Mouse (Mus musculus) brain, adult 2 months (tissue): ENCODE results near the gene Gm10337.

Source experiments
- DNase-seq: peaks from one replicate; pipeline ENCODE4 v3.0.0; 2011; ENCODE audit warnings: low read depth, low spot score

Gm10337 gene

GRCm38 (mm10) chr15:102499851-102500250, 3.7 kb upstream of the Gm10337 start:
- no peak for DNase-seq

- DNase-seq: no peak
Observed at GRCm38 (mm10) chr15:102500479-102500878, 3.0 kb upstream of the Gm10337 start.

- no peak for DNase-seq
Observed at GRCm38 (mm10) chr15:102501084-102501814, 2.3 kb upstream of the Gm10337 start.

- no peak for DNase-seq
Observed at GRCm38 (mm10) chr15:102502254-102502840, 1.2 kb upstream of the Gm10337 start.

GRCm38 (mm10) chr15:102503924-102504782, 631 bp downstream of the Gm10337 start:
- DNase-seq: no peak

GRCm38 (mm10) chr15:102505073-102505769, 1.7 kb downstream of the Gm10337 start:
- no peak for DNase-seq

GRCm38 (mm10) chr15:102505770-102506463, 2.4 kb downstream of the Gm10337 start:
- DNase-seq: no peak

- DNase-seq: no peak
Observed at GRCm38 (mm10) chr15:102506464-102506830, 2.9 kb downstream of the Gm10337 start.

GRCm38 (mm10) chr15:102506864-102507263, 3.3 kb downstream of the Gm10337 start:
- DNase-seq: no peak

GRCm38 (mm10) chr15:102507561-102507960, 4.0 kb downstream of the Gm10337 start:
- no peak for DNase-seq

GRCm38 (mm10) chr15:102508336-102508735, 4.8 kb downstream of the Gm10337 start:
- DNase-seq: no peak

GRCm38 (mm10) chr15:102510110-102510509, 6.6 kb downstream of the Gm10337 start:
- DNase-seq: peak; percentile 57

GRCm38 (mm10) chr15:102510590-102511284, 7.2 kb downstream of the Gm10337 start:
- DNase-seq: peak; percentile 92

- no peak for DNase-seq
Observed at GRCm38 (mm10) chr15:102511285-102511833, 7.8 kb downstream of the Gm10337 start.

- peak; percentile 61 for DNase-seq
Observed at GRCm38 (mm10) chr15:102512010-102512409, 8.5 kb downstream of the Gm10337 start.

- no peak for DNase-seq
Observed at GRCm38 (mm10) chr15:102512471-102512870, 8.9 kb downstream of the Gm10337 start.

GRCm38 (mm10) chr15:102513004-102513403, 9.5 kb downstream of the Gm10337 start:
- DNase-seq: no peak

- no peak for DNase-seq
Observed at GRCm38 (mm10) chr15:102515261-102515660, 11.7 kb downstream of the Gm10337 start.

- DNase-seq: no peak
Observed at GRCm38 (mm10) chr15:102515791-102516190, 12.3 kb downstream of the Gm10337 start.

- peak; percentile 68 for DNase-seq
Observed at GRCm38 (mm10) chr15:102516293-102516692, 12.8 kb downstream of the Gm10337 start.
